Mouse (Mus musculus): ENCODE results near the gene Efcab11. TPM values are rescaled to one million over a fixed set of nuclear protein-coding genes. Genes with fewer than 3 reads are reported as not detected.

Efcab11 gene
- polyA plus RNA-seq, 1 experiment from 2014 or later = 8.8 TPM

DNA sequence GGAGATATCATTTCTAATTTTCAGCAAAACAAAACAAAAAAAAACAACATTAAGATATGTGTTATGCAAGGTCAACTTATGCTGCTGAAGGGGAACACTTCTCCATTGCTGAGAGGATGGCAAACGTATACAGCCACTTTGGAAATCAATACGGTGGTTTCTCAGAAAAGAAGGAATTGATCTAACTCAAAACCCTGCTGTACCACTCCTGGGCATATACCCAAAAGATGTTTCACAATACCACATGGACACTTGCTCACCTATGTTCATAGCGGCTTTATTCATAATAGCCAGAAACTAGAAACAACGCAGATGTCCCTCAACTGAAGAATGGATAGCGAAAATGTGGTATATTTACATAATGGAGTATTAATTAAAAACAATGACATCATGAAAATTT, 25.6 kb downstream of the Efcab11 start:
- no peak for ATAC-seq (replicated peaks; ENCODE audit: extremely low read depth, insufficient read depth, low FRiP score)
- H3K4me3 ChIP-seq (ENCODE audit: low read length) = no peak overlapping the region
- 97% methylated on average over 5 of the region's 5 CpGs for WGBS

DNA sequence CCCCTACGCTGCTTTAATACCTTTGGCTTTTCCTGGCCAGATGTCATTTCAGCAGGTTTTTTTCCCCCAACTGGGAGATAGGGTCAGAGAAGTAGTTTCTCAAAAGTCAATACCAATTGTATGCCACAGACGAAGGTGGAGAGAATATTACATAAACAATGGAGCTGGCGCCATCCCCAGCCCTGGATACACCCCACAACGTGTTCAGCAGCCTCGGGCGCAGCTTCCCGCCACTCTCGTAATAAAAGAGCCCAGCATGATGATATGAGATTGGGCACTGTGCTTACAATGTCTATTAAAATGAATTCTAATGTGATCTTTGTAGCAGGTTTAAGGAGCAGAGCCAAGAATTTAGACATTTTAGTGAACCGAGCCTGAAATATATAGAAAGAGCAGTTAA, 28.2 kb downstream of the Efcab11 start:
- WGBS = 81% methylated on average over 9 of the region's 9 CpGs
- no peaks in the 10 kb centered on the region for H3K9me3 ChIP-seq (replicated peaks; ENCODE audit: control insufficient read depth, low read length)
- no peak overlapping the region for H3K9ac ChIP-seq (ENCODE audit: low read length)
- no peak overlapping the region for H3K4me2 ChIP-seq (ENCODE audit: low read depth, low read length)
- no peaks in the 10 kb centered on the region for H3K27me3 ChIP-seq (ENCODE audit: control insufficient read depth, insufficient read depth, low read length)
- H3K4me3 ChIP-seq (ENCODE audit: low read length) = no peak overlapping the region
- 0 out of 2 replicates have a peak, but pooled peaks cover 3% of the 10 kb centered on the region for H3K4me1 ChIP-seq (ENCODE audit: control insufficient read depth, insufficient read depth, low read length)
- H3K27ac ChIP-seq (ENCODE audit: low read length) = no peak overlapping the region
- no peaks in the 10 kb centered on the region for H3K36me3 ChIP-seq (ENCODE audit: control insufficient read depth, insufficient read depth)
- no peak for ATAC-seq (replicated peaks; ENCODE audit: extremely low read depth, insufficient read depth, low FRiP score)

More for the DNA sequence above, 25.6 kb downstream of the Efcab11 start:
- no peak overlapping the region for H3K4me2 ChIP-seq (ENCODE audit: low read depth, low read length)
- peaks cover 10% of the 10 kb centered on the region for H3K4me1 ChIP-seq (ENCODE audit: control insufficient read depth, insufficient read depth, low read length)
- no peaks in the 10 kb centered on the region for H3K36me3 ChIP-seq (ENCODE audit: control insufficient read depth, insufficient read depth)
- H3K27me3 ChIP-seq (ENCODE audit: control insufficient read depth, insufficient read depth, low read length) = no peaks in the 10 kb centered on the region
- H3K27ac ChIP-seq (ENCODE audit: low read length) = no peak overlapping the region
- H3K9ac ChIP-seq (ENCODE audit: low read length) = no peak overlapping the region
- H3K9me3 ChIP-seq (replicated peaks; ENCODE audit: control insufficient read depth, low read length) = no peaks in the 10 kb centered on the region

DNA sequence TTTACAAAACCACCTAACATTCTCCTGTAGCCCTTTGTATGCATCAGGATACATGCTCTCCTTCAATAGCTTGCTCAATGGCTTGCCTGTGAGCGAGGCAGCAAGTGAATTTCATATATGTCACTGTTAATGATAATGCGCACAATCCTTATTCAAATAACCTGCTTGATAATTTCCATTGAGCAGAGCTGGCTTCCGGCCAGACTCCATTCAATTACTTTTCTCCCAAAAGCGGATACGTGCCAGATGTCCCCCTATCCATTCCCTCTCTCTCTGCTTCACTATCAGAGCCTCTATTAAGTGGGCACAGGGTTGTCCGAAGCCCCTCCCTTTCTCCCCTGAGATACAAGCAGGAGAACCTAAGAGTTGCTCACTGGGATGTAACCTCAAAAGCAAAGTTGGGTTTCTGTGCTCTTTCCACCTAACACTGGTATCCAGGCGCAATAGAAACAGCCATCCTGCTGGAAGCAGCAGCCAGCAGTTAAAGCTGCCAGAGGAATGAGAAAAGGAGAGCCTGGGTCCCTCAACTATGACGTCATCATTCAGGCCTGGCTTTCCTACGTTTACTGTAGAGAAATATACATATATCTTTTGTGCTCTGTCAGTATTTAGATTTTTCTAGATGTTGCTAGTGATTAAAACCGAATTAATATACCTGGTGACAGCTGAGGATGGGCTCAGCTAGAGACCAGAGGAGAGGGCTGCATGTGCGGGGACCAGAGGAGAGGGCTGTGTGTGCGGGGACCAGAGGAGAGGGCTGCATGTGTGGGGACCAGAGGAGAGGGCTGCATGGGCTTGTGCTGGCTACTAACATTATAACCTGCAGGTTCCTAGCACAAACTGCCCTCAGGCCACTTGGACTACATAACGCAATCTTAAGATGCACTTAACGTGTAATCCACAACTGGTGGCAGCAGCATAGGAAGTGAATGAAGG, 30.6 kb downstream of the Efcab11 start:
- H3K4me2 ChIP-seq (ENCODE audit: low read depth, low read length) = no peak overlapping the region
- H3K36me3 ChIP-seq (ENCODE audit: control insufficient read depth, insufficient read depth) = no peaks in the 10 kb centered on the region
- H3K9ac ChIP-seq (ENCODE audit: low read length) = no peak overlapping the region
- no peak for ATAC-seq (replicated peaks; ENCODE audit: extremely low read depth, insufficient read depth, low FRiP score)
- WGBS = 76% methylated on average over 14 of the region's 14 CpGs
- H3K9me3 ChIP-seq (replicated peaks; ENCODE audit: control insufficient read depth, low read length) = no peaks in the 10 kb centered on the region
- H3K4me1 ChIP-seq (ENCODE audit: control insufficient read depth, insufficient read depth, low read length) = 0 out of 2 replicates have a peak, but pooled peaks cover 3% of the 10 kb centered on the region
- no peak overlapping the region for H3K27ac ChIP-seq (ENCODE audit: low read length)
- no peak overlapping the region for H3K4me3 ChIP-seq (ENCODE audit: low read length)
- H3K27me3 ChIP-seq (ENCODE audit: control insufficient read depth, insufficient read depth, low read length) = no peaks in the 10 kb centered on the region

DNA sequence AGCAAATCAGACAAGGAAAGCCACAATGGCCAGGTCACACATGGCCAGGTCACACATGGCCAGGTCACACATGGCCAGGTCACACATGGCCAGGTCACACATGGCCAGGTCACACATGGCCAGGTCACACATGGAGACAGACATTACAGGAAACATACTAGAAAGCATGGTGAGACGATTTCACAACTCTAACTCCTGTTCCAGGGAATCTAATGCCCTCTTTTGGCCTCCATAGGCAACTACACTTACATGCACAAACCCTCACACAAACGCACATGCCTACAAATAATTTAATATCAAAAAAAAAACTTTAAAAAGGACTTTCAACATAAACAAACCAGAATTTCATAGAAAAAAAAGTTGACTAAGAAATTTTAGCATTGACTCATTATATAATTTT, 34.2 kb downstream of the Efcab11 start:
- no peak overlapping the region for H3K4me3 ChIP-seq (ENCODE audit: low read length)
- 78% methylated on average over 2 of the region's 2 CpGs for WGBS

DNA sequence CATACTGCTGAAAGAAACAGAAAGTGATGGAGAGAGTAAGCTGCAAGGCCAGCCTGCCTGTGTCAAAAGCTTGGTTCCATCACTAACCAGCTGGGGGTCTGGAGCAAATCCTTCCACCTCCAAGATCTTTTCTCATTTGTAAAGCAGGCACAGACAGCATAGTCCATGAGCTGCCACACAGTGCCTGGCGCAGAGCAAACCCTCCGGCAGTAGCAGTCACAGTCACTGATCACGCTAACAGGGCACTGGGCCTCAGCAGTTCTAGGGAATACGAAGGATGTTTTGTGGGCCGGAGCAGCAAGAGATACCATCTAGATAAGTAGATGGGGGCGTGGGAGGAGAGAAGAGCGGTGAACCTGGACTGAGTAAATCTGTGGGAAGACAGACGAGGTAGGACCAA, 39.3 kb downstream of the Efcab11 start:
- H3K9ac ChIP-seq (ENCODE audit: low read length) = no peak overlapping the region
- H3K27ac ChIP-seq (ENCODE audit: low read length) = no peak overlapping the region
- no peaks in the 10 kb centered on the region for H3K4me1 ChIP-seq (ENCODE audit: control insufficient read depth, insufficient read depth, low read length)
- no peaks in the 10 kb centered on the region for H3K9me3 ChIP-seq (replicated peaks; ENCODE audit: control insufficient read depth, low read length)
- no peak for ATAC-seq (replicated peaks; ENCODE audit: extremely low read depth, insufficient read depth, low FRiP score)
- no peaks in the 10 kb centered on the region for H3K27me3 ChIP-seq (ENCODE audit: control insufficient read depth, insufficient read depth, low read length)
- no peak overlapping the region for H3K4me2 ChIP-seq (ENCODE audit: low read depth, low read length)
- no peaks in the 10 kb centered on the region for H3K36me3 ChIP-seq (ENCODE audit: control insufficient read depth, insufficient read depth)
- 82% methylated on average over 8 of the region's 8 CpGs for WGBS
- no peak overlapping the region for H3K4me3 ChIP-seq (ENCODE audit: low read length)

More for the DNA sequence above, 34.2 kb downstream of the Efcab11 start:
- H3K4me1 ChIP-seq (ENCODE audit: control insufficient read depth, insufficient read depth, low read length) = no peaks in the 10 kb centered on the region
- H3K27me3 ChIP-seq (ENCODE audit: control insufficient read depth, insufficient read depth, low read length) = no peaks in the 10 kb centered on the region
- no peak overlapping the region for H3K4me2 ChIP-seq (ENCODE audit: low read depth, low read length)
- H3K9ac ChIP-seq (ENCODE audit: low read length) = no peak overlapping the region
- no peaks in the 10 kb centered on the region for H3K36me3 ChIP-seq (ENCODE audit: control insufficient read depth, insufficient read depth)
- ATAC-seq (replicated peaks; ENCODE audit: extremely low read depth, insufficient read depth, low FRiP score) = no peak
- H3K27ac ChIP-seq (ENCODE audit: low read length) = no peak overlapping the region
- H3K9me3 ChIP-seq (replicated peaks; ENCODE audit: control insufficient read depth, low read length) = no peaks in the 10 kb centered on the region

DNA sequence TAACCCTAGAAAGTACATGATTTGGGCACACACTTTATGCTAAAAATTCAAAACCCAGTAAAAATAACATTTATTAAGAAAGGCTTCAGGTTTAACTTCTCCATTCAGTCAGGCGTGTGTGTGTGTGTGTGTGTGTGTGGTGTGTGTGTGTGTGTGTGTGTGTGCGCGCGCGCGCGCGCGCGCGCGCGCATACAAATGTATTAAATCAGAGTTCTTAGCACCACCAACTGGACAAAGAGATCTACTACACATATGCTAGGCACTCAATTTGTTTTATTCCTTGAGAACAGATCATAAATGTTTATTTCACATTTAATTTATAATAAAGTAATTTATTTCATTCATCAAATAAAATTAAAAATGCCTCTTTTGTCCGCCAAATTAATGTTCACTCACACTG, 45.5 kb downstream of the Efcab11 start:
- Histone ChIP-seq H3K27me3 (ENCODE audit: control insufficient read depth, insufficient read depth, low read length) (no peaks in the 10 kb centered on the region), H3K9ac (ENCODE audit: low read length) (no peak overlapping the region), H3K4me1 (ENCODE audit: control insufficient read depth, insufficient read depth, low read length) (no peaks in the 10 kb centered on the region), H3K36me3 (ENCODE audit: control insufficient read depth, insufficient read depth) (no peaks in the 10 kb centered on the region), H3K4me3 (ENCODE audit: low read length) (no peak overlapping the region), H3K4me2 (ENCODE audit: low read depth, low read length) (no peak overlapping the region), H3K9me3 (replicated peaks; ENCODE audit: control insufficient read depth, low read length) (no peaks in the 10 kb centered on the region), H3K27ac (ENCODE audit: low read length) (no peak overlapping the region)
- WGBS = 78% methylated on average over 14 of the region's 14 CpGs
- ATAC-seq (replicated peaks; ENCODE audit: extremely low read depth, insufficient read depth, low FRiP score) = no peak

DNA sequence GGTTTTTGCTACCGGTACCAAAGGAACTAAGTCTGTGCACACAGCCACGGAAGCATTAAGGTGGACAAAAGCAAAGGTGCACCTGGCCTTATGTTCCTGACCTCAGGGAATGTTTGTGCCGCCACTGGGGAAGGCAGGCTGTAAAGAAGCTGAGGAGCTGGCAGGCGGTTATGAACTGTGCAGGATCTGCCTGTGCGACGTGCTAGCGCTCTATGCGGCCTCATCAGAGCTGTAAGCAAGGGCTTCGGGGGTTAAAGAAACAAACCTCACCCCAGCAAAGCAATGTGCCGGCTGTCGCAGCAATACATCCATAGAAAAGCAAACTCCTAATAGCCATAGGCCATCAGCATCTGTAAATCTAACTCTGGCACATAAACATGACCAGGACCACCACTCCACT, 46.1 kb downstream of the Efcab11 start:
- no peak overlapping the region for H3K4me2 ChIP-seq (ENCODE audit: low read depth, low read length)
- H3K9me3 ChIP-seq (replicated peaks; ENCODE audit: control insufficient read depth, low read length) = no peaks in the 10 kb centered on the region
- no peak overlapping the region for H3K27ac ChIP-seq (ENCODE audit: low read length)
- H3K36me3 ChIP-seq (ENCODE audit: control insufficient read depth, insufficient read depth) = no peaks in the 10 kb centered on the region
- no peak overlapping the region for H3K4me3 ChIP-seq (ENCODE audit: low read length)
- no peaks in the 10 kb centered on the region for H3K27me3 ChIP-seq (ENCODE audit: control insufficient read depth, insufficient read depth, low read length)
- no peak overlapping the region for H3K9ac ChIP-seq (ENCODE audit: low read length)
- H3K4me1 ChIP-seq (ENCODE audit: control insufficient read depth, insufficient read depth, low read length) = no peaks in the 10 kb centered on the region
- no peak for ATAC-seq (replicated peaks; ENCODE audit: extremely low read depth, insufficient read depth, low FRiP score)
- WGBS = 82% methylated on average over 11 of the region's 11 CpGs

DNA sequence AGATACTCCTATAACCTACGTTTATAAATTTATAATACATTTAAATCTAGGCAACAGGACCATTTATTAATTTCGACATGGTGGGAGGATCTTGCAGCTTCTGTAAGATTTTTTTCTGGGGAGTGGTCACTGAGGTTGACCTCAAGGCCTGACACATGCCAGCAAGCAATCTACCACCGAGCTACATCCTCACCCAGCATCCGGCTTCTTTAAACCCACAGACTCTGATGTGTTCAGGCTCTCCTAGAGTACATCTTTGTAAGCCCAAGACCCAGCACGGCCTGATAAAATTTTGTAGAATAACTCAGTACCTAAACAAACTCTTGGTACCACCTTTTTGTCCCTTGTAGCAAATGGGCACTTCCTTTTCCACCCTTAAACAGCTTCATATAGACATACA, 46.7 kb downstream of the Efcab11 start:
- no peak for ATAC-seq (replicated peaks; ENCODE audit: extremely low read depth, insufficient read depth, low FRiP score)
- no peaks in the 10 kb centered on the region for H3K9me3 ChIP-seq (replicated peaks; ENCODE audit: control insufficient read depth, low read length)
- H3K4me2 ChIP-seq (ENCODE audit: low read depth, low read length) = no peak overlapping the region
- H3K9ac ChIP-seq (ENCODE audit: low read length) = no peak overlapping the region
- H3K27me3 ChIP-seq (ENCODE audit: control insufficient read depth, insufficient read depth, low read length) = no peaks in the 10 kb centered on the region
- H3K27ac ChIP-seq (ENCODE audit: low read length) = no peak overlapping the region
- H3K36me3 ChIP-seq (ENCODE audit: control insufficient read depth, insufficient read depth) = no peaks in the 10 kb centered on the region
- WGBS = 83% methylated on average over 5 of the region's 5 CpGs
- H3K4me3 ChIP-seq (ENCODE audit: low read length) = no peak overlapping the region
- H3K4me1 ChIP-seq (ENCODE audit: control insufficient read depth, insufficient read depth, low read length) = no peaks in the 10 kb centered on the region

DNA sequence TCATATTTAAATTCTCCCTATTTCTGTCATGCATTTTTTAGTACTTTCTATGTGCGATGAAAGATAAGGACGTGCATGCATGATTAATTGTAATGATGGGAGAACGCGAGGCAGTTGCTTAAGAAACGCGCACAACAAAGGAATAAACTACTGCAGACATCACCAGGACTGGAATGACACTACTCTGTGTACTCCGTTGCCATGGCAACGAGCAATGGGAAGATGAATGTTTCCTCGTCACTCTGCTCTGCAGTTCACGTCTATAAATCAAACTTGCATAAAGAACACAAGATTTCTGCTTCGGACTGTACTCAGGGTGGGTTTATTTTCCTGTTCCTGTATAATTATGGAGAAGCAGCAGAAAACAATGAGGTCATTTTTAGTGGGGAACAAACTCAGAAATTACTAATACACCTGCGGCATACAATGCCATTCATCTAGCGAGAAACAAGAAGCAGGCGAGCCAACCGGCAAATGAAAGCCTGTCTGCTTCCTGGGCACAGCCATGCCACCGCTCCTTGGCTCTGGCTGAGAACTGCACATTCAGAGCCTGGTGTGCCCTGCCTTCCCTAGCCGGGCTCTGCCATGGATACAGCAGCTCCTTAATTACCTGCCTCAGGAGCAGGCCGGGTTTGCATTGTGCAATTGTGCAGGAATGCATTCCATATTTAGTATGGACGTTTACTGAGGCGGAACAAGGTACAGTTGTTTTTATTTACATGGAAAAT, 47.7 kb downstream of the Efcab11 start:
- no peak for ATAC-seq (replicated peaks; ENCODE audit: extremely low read depth, insufficient read depth, low FRiP score)
- Histone ChIP-seq H3K9me3 (replicated peaks; ENCODE audit: control insufficient read depth, low read length) (no peaks in the 10 kb centered on the region), H3K4me3 (ENCODE audit: low read length) (no peak overlapping the region), H3K27ac (ENCODE audit: low read length) (no peak overlapping the region), H3K36me3 (ENCODE audit: control insufficient read depth, insufficient read depth) (no peaks in the 10 kb centered on the region), H3K4me1 (ENCODE audit: control insufficient read depth, insufficient read depth, low read length) (no peaks in the 10 kb centered on the region), H3K4me2 (ENCODE audit: low read depth, low read length) (no peak overlapping the region), H3K9ac (ENCODE audit: low read length) (no peak overlapping the region), H3K27me3 (ENCODE audit: control insufficient read depth, insufficient read depth, low read length) (no peaks in the 10 kb centered on the region)
- WGBS = 80% methylated on average over 20 of the region's 20 CpGs
